Mouse (Mus musculus): ENCODE measurements around the gene Mbnl3. TPM values are rescaled to one million over a fixed set of nuclear protein-coding genes. Genes with fewer than 3 reads are reported as not detected.
A peak's percentile ranks its signal among the peaks of the same experiment; 100 is the strongest.

Mbnl3 gene
- total RNA-seq (2015) (70.7 and 72.4 TPM in 2 replicates), total RNA-seq (2017) (39.7 and 49.0 TPM in 2 replicates)

DNA sequence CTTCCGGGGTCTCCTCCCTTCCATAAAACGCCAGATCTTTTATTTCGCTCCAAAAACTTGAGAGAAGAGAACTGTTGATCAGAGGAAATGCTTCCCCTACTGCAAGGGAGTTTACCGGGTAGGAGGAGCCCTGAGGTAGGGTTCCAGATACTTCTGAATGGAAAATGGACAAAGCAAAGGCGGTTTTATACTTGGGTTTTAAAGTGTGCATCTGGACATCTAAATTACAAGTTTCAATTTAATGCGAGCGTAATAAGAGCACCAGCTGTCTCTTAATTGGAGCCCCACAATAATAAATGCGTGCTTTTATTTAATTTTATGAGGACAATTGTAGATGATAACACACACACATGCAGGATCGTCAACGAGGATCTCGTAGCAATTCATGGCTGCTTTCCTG lies at the start of gene Mbnl3:
Mbnl3 (minus strand) TSS at position 101 of the 400 bp plus-strand sequence.
- no peak for ATAC-seq (replicated peaks; ENCODE audit: poor library complexity)

DNA sequence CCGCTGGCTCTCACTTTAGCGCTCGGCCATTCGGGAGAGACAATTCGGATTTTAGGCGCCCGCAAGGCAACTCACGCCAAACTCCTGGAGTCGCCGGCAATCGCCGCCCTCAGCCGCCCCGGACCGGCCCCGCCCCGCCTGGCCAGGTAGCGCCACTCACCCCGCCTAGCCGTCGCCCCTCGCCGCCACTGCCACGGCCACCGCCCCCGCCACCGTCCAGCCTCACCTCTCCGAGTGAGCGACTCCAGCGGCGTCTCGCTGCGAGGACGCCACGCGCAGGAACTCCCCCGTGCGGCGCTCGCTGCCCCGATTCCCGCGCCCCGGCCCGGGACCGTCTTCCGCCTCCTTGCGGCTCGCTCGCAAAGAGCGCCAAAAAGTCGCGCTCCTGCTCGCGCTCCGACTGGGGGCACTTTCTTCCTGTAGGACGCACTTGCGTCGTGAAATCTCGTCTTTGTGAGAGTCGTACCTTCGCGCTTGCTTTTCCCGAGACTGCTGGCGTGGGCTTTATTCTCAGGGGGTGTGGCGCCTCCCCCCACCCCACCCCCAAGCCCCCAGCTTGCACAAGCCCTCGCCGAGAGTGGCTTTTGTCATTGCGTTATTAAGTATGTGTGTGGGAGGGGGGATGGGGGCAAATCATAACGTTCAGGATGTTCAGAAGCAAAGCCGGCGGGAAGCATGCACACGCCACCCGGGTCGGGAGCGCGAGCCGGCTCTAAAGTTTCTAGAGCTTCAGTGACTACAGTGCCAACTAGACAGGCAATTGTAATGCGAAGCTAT lies 596 bp downstream of the Mbnl3 start:
- ATAC-seq (replicated peaks; ENCODE audit: poor library complexity): peak; percentile 54

GRCm38 (mm10) chrX:51204626-51205547 lies 1.4 kb downstream of the Mbnl3 start:
- peak; percentile 80 for ATAC-seq (replicated peaks; ENCODE audit: poor library complexity)

- ATAC-seq (replicated peaks; ENCODE audit: poor library complexity): no peak
Measured at GRCm38 (mm10) chrX:51197012-51197411, 9.3 kb downstream of the Mbnl3 start.

- no peak for ATAC-seq (replicated peaks; ENCODE audit: poor library complexity)
Measured at GRCm38 (mm10) chrX:51171914-51172313, 34.4 kb downstream of the Mbnl3 start.

GRCm38 (mm10) chrX:51171413-51171812 lies 34.9 kb downstream of the Mbnl3 start:
- peak; percentile 66 for ATAC-seq (replicated peaks; ENCODE audit: poor library complexity)

GRCm38 (mm10) chrX:51170404-51170803 lies 35.9 kb downstream of the Mbnl3 start:
- ATAC-seq (replicated peaks; ENCODE audit: poor library complexity): no peak

- peak; percentile 85 for ATAC-seq (replicated peaks; ENCODE audit: poor library complexity)
Measured at GRCm38 (mm10) chrX:51169476-51170045, 36.8 kb downstream of the Mbnl3 start.

- ATAC-seq (replicated peaks; ENCODE audit: poor library complexity): no peak
Measured at GRCm38 (mm10) chrX:51167976-51168375, 38.4 kb downstream of the Mbnl3 start.

GRCm38 (mm10) chrX:51164766-51165165 lies 41.6 kb downstream of the Mbnl3 start:
- no peak for ATAC-seq (replicated peaks; ENCODE audit: poor library complexity)

DNA sequence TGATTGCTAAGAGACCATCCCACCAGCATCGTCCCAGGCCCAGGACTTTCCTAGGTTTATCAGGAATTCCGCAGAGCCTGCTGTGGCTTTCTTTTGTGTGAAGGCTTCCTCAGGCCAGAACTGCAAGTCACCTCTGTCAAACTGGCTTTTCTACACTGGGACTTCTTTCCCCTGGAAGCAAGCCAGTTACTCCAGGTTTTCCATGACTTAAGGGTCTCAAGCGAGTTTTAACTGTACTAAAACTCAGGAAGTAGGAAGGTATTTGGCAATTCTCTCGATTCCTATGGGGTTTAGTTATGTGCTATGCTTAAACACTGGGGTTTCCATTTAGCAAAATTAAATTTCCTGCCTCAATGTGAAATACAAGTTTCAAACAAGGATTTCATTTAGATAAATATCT lies 57.9 kb downstream of the Mbnl3 start:
- no peak for ATAC-seq (replicated peaks; ENCODE audit: poor library complexity)

- ATAC-seq (replicated peaks; ENCODE audit: poor library complexity): peak; percentile 84
Measured at GRCm38 (mm10) chrX:51146351-51146750, 60.0 kb downstream of the Mbnl3 start.

DNA sequence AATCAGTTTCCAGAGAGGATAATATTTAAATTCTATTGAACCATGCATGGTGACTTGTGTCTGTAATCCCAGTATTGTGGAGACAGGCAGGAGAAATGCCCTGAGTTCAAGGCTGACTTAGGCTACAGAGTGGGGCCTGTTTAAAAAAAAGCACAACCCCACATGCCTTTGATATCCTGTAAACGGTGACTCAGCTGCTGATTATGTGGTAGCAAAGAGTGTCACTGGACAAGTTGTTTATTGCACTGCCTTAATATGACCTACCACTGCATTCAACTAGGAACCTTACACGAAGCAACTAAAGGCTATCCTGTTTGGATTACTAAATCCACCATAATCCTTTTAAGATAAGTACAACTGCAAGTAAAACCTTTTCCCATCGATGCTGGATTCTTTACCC lies 66.3 kb downstream of the Mbnl3 start:
- ATAC-seq (replicated peaks; ENCODE audit: poor library complexity): no peak

DNA sequence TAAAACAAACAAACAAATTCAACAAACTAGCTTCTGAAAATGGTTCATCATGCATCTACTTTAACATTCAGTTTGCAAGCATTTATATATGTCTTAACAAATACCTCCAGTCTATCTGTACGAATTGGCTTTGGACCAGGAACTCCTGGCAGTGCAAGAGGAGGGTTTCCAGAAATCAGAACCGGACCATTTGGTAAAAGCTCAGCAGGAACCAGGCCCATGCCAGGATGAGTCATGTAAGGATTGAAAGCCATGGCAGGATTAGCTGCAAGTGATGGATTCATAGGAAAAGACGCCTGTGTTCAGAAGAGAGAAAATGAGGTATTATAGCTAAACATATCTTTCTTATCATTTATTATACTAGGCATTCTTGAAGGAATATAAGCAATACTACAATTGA lies 75.0 kb downstream of the Mbnl3 start:
- ATAC-seq (replicated peaks; ENCODE audit: poor library complexity): no peak

DNA sequence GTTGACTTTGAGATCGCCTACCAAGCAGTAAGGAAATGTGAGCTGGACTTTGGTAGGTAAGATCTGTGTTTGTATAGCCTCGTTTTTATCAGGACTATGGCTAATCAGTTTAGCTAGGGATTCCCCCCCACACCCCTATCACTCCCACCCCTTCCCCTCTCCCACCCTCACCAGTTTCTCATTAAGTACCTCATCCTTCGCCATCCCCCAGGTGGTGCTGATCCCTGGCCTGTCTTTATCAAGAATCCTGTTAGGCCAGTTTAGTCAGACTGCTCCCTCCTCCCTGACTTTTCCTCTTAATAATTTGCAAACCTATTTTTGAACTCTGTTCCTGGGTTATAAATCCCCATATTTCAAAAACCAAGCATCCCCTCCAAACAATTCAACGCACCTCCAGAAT lies 103.6 kb downstream of the Mbnl3 start:
- ATAC-seq (replicated peaks; ENCODE audit: poor library complexity): no peak

DNA sequence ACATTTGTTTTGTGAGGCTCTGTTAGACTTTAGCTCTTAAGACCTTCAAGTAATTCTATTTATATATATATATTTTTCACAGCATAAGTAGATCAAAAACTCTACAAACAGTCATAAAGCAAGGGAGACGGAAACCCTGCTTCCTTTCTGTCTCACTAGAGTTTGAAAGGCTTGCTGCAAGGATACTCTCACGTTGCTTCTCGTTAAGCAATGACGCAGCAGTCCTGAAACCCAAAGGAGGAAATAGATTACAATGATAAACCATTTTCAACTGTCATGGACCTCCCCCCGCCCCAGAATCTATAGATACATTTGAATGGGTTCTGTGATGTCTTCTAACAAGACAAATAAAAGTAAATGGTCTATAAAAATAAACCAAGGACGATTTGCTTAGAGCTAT lies 121.4 kb downstream of the Mbnl3 start:
- ATAC-seq (replicated peaks; ENCODE audit: poor library complexity): peak; percentile 80

DNA sequence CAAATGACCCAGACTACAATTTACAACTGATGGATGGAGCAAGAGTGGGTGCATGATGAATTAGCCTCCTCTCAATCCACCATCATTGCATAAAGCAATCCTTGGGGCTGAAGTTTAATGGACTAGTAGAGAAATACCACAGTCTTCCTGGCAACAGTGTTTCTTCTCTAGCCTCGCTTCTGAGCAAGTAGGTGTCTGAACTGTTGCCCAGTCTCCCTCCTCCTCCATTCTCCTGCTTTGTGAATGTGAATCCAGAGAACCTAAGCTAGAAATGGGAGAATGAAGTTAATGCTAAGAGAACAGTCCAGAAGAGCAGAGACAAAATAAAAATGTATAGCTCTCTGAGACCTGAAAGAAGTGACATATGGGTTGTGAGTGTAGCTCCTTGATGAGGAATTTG lies 122.1 kb downstream of the Mbnl3 start:
- ATAC-seq (replicated peaks; ENCODE audit: poor library complexity): no peak

GRCm38 (mm10) chrX:51076744-51077143 lies 129.6 kb downstream of the Mbnl3 start:
- ATAC-seq (replicated peaks; ENCODE audit: poor library complexity): peak; percentile 76
